Comparison of ENCODE assay signal across 19 mouse cellular contexts in the genomic region with DNA sequence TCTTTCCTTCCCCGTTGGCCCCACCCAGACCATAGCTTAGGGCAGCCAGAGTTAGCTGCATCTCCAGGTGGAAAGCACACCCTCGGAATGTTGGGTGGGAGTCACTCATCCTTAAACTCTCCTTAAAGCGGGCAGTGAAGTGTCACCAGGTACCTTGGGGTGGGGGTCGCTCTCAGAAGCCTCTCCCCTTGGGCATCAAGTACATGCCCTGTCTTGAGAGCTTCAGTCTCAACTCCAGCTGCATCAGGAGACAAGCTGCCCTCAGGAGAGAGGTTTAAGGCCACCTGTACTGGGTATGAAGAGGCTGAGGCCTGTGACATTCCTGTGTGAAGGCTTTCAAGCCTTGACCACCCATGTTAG. TPM values are rescaled to one million over a fixed set of nuclear protein-coding genes. Genes with fewer than 3 reads are reported as not detected.
A peak's percentile ranks its signal among the peaks of the same experiment; 100 is the strongest.
DNase-seq lines count a peak whose midpoint lies in the region; ATAC-seq lines count a peak whose summit lies in the region.
"Had no signal": no experiment of that assay in that cellular context is flagged by ENCODE, and none has a peak within 500 bp of the region (broad histone marks: within the 10 kb centered on the region; RNA-seq: fewer than 3 reads in every experiment).

No protein-coding gene starts in this region.

- intact Hi-C loops in left cerebral cortex, postnatal 10 days (cut with DNase I) = loop anchor here (5.0 kb wide), 2 partner anchors 38 to 63 kb away; no protein-coding TSS in a partner anchor

- H3K4me2 ChIP-seq in hindbrain, embryonic 12.5 days (replicated peaks) = peak overlapping the region; percentile 68
- peak overlapping the region; percentile 85 for H3K4me2 ChIP-seq in midbrain, embryonic 14.5 days (ENCODE audit: low read length)
- no peak overlapping the region for H3K4me2 ChIP-seq in liver, embryonic 12.5 days

- peaks cover 45% of the 10 kb centered on the region for H3K27me3 ChIP-seq in hindbrain, embryonic 12.5 days
- no peaks in the 10 kb centered on the region for H3K27me3 ChIP-seq in midbrain, embryonic 14.5 days (ENCODE audit: control insufficient read depth, insufficient read depth, low read length)
- peaks cover 99% of the 10 kb centered on the region for H3K27me3 ChIP-seq in liver, embryonic 12.5 days (replicated peaks)

- no peaks in the 10 kb centered on the region for H3K9me3 ChIP-seq in hindbrain, embryonic 12.5 days (replicated peaks)
- no peaks in the 10 kb centered on the region for H3K9me3 ChIP-seq in midbrain, embryonic 14.5 days (ENCODE audit: control insufficient read depth, low read length)
- H3K9me3 ChIP-seq in liver, embryonic 12.5 days (replicated peaks) = no peaks in the 10 kb centered on the region
- H3K9me3 ChIP-seq: heart, embryonic 13.5 days; stomach, embryonic 15.5 days had no signal

- H3K36me3 ChIP-seq in hindbrain, embryonic 12.5 days = no peaks in the 10 kb centered on the region
- no peaks in the 10 kb centered on the region for H3K36me3 ChIP-seq in midbrain, embryonic 14.5 days (ENCODE audit: control insufficient read depth, insufficient read depth, low read length)
- H3K36me3 ChIP-seq in liver, embryonic 12.5 days = no peaks in the 10 kb centered on the region
- H3K36me3 ChIP-seq: G1E; heart, embryonic 13.5 days; stomach, embryonic 15.5 days had no signal

- peaks cover 68% of the 10 kb centered on the region for H3K4me1 ChIP-seq in hindbrain, embryonic 12.5 days
- peaks cover 49% of the 10 kb centered on the region for H3K4me1 ChIP-seq in midbrain, embryonic 14.5 days (ENCODE audit: control insufficient read depth, insufficient read depth, low read length)
- peaks cover 19% of the 10 kb centered on the region for H3K4me1 ChIP-seq in liver, embryonic 12.5 days

- whole genome bisulfite sequencing in hindbrain, embryonic 12.5 days = 11% methylated on average over 4 of the region's 4 CpGs
- WGBS in midbrain, embryonic 14.5 days = 3% methylated on average over 4 of the region's 4 CpGs
- 21% methylated on average over 4 of the region's 4 CpGs for WGBS in liver, embryonic 12.5 days (ENCODE audit: insufficient replicate concordance)

- peak overlapping the region; percentile 81; the same call in 1 of the 2 replicates for H3K4me3 ChIP-seq in hindbrain, embryonic 12.5 days
- peak overlapping the region; percentile 93 for H3K4me3 ChIP-seq in midbrain, embryonic 14.5 days (replicated peaks; ENCODE audit: low read depth, low read length)
- H3K4me3 ChIP-seq in liver, embryonic 12.5 days = no peak overlapping the region

- peak overlapping the region; percentile 94 for H3K27ac ChIP-seq in hindbrain, embryonic 12.5 days
- H3K27ac ChIP-seq in midbrain, embryonic 14.5 days (replicated peaks; ENCODE audit: low read depth, low read length) = peak overlapping the region; percentile 100
- H3K27ac ChIP-seq in liver, embryonic 12.5 days = no peak overlapping the region
- H3K27ac ChIP-seq: heart, embryonic 13.5 days; macrophage; stomach, embryonic 15.5 days had no signal

- ATAC-seq in cerebellum, adult (ENCODE audit: insufficient number of reproducible peaks, low FRiP score, low TSS enrichment) = no peak
- no peak for ATAC-seq in hindbrain, embryonic 12.5 days (ENCODE audit: low FRiP score)
- no peak for ATAC-seq in midbrain, embryonic 14.5 days (ENCODE audit: low FRiP score, low TSS enrichment)
- no peak for ATAC-seq in megakaryocyte-erythroid progenitor cell, adult 5-6 weeks (replicated peaks; ENCODE audit: low FRiP score, low TSS enrichment, poor library complexity, severe bottlenecking)
- ATAC-seq in liver, embryonic 12.5 days = no peak
- ATAC-seq: inflammation-experienced regulatory T-cells, adult 6 months; liver, postnatal 0 days had no signal

- H3K9ac ChIP-seq in hindbrain, embryonic 12.5 days = peak overlapping the region; percentile 64; the same call in 1 of the 2 replicates
- peak overlapping the region; percentile 100 for H3K9ac ChIP-seq in midbrain, embryonic 14.5 days (replicated peaks; ENCODE audit: low read length)
- no peak overlapping the region for H3K9ac ChIP-seq in liver, embryonic 12.5 days
- H3K9ac ChIP-seq: heart, embryonic 13.5 days; liver, postnatal 0 days; stomach, embryonic 15.5 days had no signal

- peak; percentile 56 for DNase-seq in cerebellum, adult 9-11 months
- DNase-seq in midbrain, embryonic 14.5 days = no peak
- no peak for DNase-seq in lung, adult 18-20 months
- no peak for DNase-seq in left cerebral cortex, postnatal 10 days (ENCODE audit: extremely low spot score in 1 of 2, low spot score in 2 of 2)
- DNase-seq: gastrocnemius, postnatal 10 days; liver, postnatal 0 days had no signal

RNA-seq across cellular contexts. Expression of a gene that starts 30.8 kb away (rescaled TPM):
- polyA plus RNA-seq in hindbrain, embryonic 12.5 days (2016; fragmentation: Nextera tagmentation; extraction: Ambion mirVana) = 61.0 and 65.0 TPM in 2 replicates
- polyA plus RNA-seq in midbrain, embryonic 14.5 days (2014; fragmentation: Nextera tagmentation; extraction: Ambion mirVana) = 44.4 and 59.1 TPM in 2 replicates
- 58.9 and 67.4 TPM in 2 replicates for total RNA-seq in megakaryocyte-erythroid progenitor cell, adult 5-6 weeks (2014; fragmentation: Nextera tagmentation)
- 26.4 and 38.3 TPM in 2 replicates for total RNA-seq in megakaryocyte-erythroid progenitor cell, adult 5-6 weeks (2017)
- 42.3 and 42.6 TPM in 2 replicates for polyA plus RNA-seq in liver, embryonic 12.5 days (2016; fragmentation: Nextera tagmentation; extraction: Ambion mirVana)
- total RNA-seq in left cerebral cortex, postnatal 10 days (2021) = 10 to 100 TPM; 62.7 to 67.6 TPM

RNA-seq across cellular contexts. Expression of a gene that starts 38.9 kb away (rescaled TPM):
- polyA plus RNA-seq in hindbrain, embryonic 12.5 days (2016; fragmentation: Nextera tagmentation; extraction: Ambion mirVana) = 0.41 TPM in 1 of 2 replicates, not detected in the other
- 0.18 and 0.38 TPM in 2 replicates for polyA plus RNA-seq in midbrain, embryonic 14.5 days (2014; fragmentation: Nextera tagmentation; extraction: Ambion mirVana)
- total RNA-seq in megakaryocyte-erythroid progenitor cell, adult 5-6 weeks (2014; fragmentation: Nextera tagmentation) = not detected in 2 replicates
- not detected in 2 replicates for total RNA-seq in megakaryocyte-erythroid progenitor cell, adult 5-6 weeks (2017)
- not detected in 2 replicates for polyA plus RNA-seq in liver, embryonic 12.5 days (2016; fragmentation: Nextera tagmentation; extraction: Ambion mirVana)
- not detected for total RNA-seq in left cerebral cortex, postnatal 10 days (2021)
- total RNA-seq: G1E; gastrocnemius, postnatal 10 days; layer of hippocampus, postnatal 14 days; neutrophil, adult 5-6 weeks had no signal
- polyA plus RNA-seq: G1E; inflammation-experienced regulatory T-cells, adult 6 months; kidney, embryonic 16.5 days; limb, embryonic 11.5 days; liver, postnatal 0 days; macrophage had no signal
